Mouse (Mus musculus): ENCODE measurements around the gene Emx2. TPM values are rescaled to one million over a fixed set of nuclear protein-coding genes. Genes with fewer than 3 reads are reported as not detected.

Gene Emx2
- total RNA-seq, 2 experiments from 2014 or later, result 14.5 to 15.6 TPM

DNA sequence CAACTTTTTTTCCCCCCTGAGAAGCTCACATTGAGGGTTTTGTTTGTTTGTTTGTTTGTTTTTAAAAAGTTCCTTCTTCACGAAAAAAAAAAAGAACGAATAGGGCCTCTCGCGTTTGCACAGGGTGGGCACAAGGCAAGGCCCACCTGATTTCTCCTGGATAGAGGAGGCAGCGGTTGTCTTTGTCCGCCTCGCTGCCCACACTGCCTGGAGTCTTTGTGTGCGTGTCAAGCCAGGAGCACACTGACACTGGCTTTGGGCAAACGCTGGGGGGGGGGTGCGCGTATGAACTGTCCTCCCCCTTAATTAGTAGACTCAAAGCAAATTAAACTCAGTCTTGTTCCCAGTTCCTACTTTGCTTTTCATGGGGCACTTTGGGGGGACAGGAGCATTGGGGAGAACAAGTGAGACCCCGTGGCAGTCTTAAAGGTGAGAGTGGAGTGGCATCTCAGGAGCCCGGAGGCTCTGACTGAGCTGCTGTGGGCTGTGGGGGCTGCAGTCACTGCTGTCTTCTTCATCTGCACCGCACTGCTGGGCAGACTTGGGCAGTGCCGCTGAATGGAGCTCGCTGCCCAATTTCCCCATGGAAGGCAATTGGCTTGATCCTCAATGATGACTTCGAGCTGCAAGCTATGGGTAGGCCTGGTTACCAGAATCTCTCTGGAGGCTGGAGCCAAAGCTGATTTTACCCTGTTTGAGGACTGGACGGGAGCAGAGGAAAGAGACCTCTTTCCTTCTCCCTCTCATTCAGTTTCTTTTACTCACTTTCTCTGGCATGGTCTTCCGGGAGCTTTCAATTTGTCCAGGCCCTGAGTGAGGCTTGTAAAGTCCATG, 4.5 kb downstream of the Emx2 start:
- H3K4me3 ChIP-seq, result no peak overlapping the region; the same call in 1 of the 2 replicates
- no peak for DNase-seq (ENCODE audit: extremely low spot score in 1 of 2, low spot score in 2 of 2)
- TF ChIP-seq CTCF (IDR thresholded peaks at IDR 0.05), result no peak
- intact Hi-C loops (cut with DNase I), result loop anchor here (10.0 kb wide), 2 partner anchors 268 to 298 kb away; no protein-coding TSS in a partner anchor
- H3K27ac ChIP-seq, result no peak overlapping the region

DNA sequence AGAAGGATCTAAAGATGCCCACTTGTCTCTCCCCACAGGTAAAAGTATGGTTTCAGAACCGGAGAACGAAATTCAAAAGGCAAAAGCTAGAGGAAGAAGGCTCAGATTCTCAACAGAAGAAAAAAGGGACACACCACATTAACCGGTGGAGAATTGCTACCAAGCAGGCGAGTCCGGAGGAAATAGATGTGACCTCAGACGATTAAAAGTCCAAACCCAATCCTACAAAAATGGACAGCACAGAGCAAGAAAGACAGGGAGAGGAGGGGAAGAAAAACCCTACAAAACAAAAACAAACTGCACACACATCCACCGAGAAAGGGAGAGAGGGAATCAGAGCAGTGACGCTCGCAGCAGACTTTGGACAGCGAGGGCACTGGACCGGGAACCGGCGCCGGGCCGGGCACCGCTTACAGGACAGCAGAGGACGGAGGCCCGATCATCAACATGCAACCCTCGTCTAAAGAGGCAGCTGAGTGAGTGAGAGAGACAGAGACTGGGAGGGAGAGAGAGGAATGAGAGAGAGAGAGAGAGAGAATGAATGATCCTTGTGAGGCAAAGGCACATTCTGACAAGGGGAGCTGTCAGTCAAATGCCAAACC, 5.8 kb downstream of the Emx2 start:
- DNase-seq (ENCODE audit: extremely low spot score in 1 of 2, low spot score in 2 of 2), result no peak
- TF ChIP-seq CTCF (IDR thresholded peaks at IDR 0.05), result no peak
- H3K4me3 ChIP-seq, result no peak overlapping the region
- intact Hi-C loops (cut with DNase I), result loop anchor here (10.0 kb wide), 2 partner anchors 269 to 299 kb away; no protein-coding TSS in a partner anchor
- H3K27ac ChIP-seq, result no peak overlapping the region

DNA sequence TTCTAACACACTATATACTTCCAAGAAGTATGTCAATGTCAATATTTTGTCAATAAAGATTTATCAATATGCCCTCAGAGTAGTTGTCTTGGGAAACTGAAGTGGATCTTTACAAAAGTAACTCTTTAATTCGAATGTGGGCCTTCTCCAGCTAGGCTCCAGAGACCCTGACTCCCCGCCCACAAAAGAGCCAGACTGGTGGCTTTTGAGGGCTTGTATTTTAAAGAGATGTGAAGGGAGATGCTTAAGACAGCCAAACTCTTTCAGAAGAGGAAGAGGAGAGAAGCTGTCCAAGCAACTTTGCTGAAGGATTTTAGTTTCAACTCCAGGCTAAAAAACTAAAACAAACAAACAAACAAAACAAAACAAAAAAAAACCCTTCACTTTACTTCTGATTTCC, 7.1 kb downstream of the Emx2 start:
- no peak overlapping the region for H3K27ac ChIP-seq
- intact Hi-C loops (cut with DNase I), result loop anchor here (10.0 kb wide), 2 partner anchors 270 to 300 kb away; no protein-coding TSS in a partner anchor
- no peak for DNase-seq (ENCODE audit: extremely low spot score in 1 of 2, low spot score in 2 of 2)
- H3K4me3 ChIP-seq, result no peak overlapping the region
- no peak for TF ChIP-seq CTCF (IDR thresholded peaks at IDR 0.05)

DNA sequence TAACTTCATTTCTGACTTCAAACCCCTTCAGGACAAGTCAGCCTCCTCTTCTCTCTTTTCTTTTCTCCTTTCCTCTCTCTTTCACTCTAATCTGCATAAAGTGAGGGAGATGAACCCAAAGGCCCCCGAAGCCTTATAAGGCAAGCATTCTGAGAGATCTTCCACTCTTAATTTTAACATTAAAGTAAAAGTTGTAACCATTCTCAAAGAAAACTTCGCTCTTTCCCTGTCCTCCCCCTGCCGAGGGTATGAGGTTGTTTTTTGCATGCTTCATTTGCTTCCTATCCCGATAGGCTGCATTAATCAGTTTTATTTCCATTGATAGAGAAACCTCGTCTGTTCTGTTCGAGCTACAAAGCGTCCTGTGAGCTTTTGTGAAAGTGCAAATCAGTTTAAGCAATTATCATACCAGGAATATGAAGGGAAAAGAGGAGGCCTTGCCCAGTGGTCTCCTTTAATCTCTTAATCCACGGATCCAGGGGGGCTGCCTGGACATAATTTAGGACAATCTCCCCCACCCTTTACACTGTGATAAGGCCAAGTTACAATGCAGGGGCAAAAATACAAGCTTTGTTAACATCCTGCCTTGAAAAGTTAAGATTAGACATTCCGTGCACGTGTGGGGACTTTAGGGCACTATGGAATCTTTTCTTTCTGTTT, 7.7 kb downstream of the Emx2 start:
- H3K4me3 ChIP-seq, result no peak overlapping the region
- TF ChIP-seq CTCF (IDR thresholded peaks at IDR 0.05), result no peak

DNA sequence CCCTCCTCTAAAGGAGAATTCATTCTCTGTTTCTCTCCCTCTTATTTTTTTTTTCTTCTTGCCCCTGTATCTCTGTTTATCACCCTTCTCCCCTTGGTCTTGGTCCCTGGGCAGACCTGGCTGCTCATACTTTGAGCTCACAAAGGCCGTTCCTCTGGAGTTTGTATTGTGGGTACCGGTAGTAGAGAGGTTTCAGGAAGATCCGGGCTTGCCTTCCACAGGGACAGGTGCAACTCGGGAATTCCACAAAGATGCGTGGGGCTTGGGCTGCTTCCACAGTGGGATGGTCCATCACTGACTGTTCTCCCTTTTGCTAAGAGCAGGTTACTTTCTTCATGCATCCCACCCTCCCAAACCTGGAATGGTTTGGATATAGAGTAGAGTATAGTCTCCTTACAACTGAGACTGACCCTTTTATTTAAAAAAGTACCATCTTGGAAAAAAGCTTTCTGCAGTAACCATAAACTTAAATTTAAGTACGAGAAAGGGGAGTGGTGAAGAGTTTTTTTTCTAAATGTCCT, 8.3 kb downstream of the Emx2 start:
- no peak overlapping the region for H3K27ac ChIP-seq
- TF ChIP-seq CTCF (IDR thresholded peaks at IDR 0.05), result no peak
- no peak for DNase-seq (ENCODE audit: extremely low spot score in 1 of 2, low spot score in 2 of 2)
- no peak overlapping the region for H3K4me3 ChIP-seq
- intact Hi-C loops (cut with DNase I), result loop anchor here (10.0 kb wide), 2 partner anchors 272 to 302 kb away; no protein-coding TSS in a partner anchor

More for the DNA sequence above, 7.7 kb downstream of the Emx2 start:
- no peak for DNase-seq (ENCODE audit: extremely low spot score in 1 of 2, low spot score in 2 of 2)
- intact Hi-C loops (cut with DNase I), result loop anchor here (10.0 kb wide), 2 partner anchors 271 to 301 kb away; no protein-coding TSS in a partner anchor
- no peak overlapping the region for H3K27ac ChIP-seq

DNA sequence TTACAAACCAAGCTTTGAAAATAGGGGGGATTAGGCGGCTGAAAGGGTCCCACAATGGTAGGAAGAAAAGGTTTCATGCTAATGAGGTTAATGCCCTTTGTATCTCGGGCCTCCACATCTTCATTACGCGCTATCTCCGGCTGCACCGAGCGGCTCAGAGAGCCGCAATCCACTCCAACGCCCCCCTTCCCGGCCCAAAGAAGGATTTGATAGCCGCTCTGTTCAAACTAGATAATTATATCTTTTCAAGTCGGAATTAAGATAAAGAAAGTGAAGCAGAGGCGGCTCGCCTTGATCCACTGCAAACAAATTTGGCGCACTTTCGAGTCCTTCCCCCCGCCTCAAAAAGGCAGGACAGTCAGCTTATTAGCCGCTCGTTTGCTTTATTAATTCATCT, 8.8 kb downstream of the Emx2 start:
- H3K27ac ChIP-seq, result no peak overlapping the region
- DNase-seq (ENCODE audit: extremely low spot score in 1 of 2, low spot score in 2 of 2), result no peak
- intact Hi-C loops (cut with DNase I), result loop anchor here (10.0 kb wide), 2 partner anchors 272 to 302 kb away; no protein-coding TSS in a partner anchor
- no peak for TF ChIP-seq CTCF (IDR thresholded peaks at IDR 0.05)
- no peak overlapping the region for H3K4me3 ChIP-seq

DNA sequence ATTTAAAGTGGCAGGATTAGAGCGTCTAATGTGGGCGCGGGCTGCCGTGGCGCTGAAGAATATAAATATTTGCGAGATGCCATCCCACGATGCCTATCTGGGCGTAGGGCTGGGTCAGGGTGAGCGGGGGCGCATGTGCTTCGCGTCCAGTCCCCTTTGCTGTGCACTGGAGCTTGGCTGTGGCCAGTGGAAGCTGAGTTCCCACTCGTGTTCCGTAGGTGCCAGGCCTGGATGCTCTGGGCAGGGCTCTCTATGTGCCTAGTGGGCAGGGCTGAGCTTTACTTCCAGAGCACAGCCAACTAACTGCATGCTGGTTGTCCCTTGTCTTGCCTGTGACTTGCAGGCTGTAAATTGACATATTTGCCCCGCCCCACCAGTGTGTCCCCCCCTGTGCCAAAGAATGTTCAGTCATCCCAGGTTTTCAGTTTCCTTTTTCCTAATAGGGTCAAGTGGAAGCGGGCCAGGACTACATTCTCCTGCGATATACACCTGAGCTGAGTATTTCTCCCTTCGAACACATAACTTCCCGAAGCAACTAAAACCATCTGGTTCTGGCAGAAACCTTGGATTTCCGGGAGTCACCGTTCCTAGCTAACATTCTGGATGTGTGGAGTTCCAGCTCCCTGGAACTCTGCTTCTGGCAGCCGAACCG, 9.4 kb downstream of the Emx2 start:
- TF ChIP-seq CTCF (IDR thresholded peaks at IDR 0.05), result no peak
- H3K27ac ChIP-seq, result no peak overlapping the region
- DNase-seq (ENCODE audit: extremely low spot score in 1 of 2, low spot score in 2 of 2), result no peak
- intact Hi-C loops (cut with DNase I), result loop anchor here (10.0 kb wide), 2 partner anchors 273 to 303 kb away; no protein-coding TSS in a partner anchor
- no peak overlapping the region for H3K4me3 ChIP-seq

DNA sequence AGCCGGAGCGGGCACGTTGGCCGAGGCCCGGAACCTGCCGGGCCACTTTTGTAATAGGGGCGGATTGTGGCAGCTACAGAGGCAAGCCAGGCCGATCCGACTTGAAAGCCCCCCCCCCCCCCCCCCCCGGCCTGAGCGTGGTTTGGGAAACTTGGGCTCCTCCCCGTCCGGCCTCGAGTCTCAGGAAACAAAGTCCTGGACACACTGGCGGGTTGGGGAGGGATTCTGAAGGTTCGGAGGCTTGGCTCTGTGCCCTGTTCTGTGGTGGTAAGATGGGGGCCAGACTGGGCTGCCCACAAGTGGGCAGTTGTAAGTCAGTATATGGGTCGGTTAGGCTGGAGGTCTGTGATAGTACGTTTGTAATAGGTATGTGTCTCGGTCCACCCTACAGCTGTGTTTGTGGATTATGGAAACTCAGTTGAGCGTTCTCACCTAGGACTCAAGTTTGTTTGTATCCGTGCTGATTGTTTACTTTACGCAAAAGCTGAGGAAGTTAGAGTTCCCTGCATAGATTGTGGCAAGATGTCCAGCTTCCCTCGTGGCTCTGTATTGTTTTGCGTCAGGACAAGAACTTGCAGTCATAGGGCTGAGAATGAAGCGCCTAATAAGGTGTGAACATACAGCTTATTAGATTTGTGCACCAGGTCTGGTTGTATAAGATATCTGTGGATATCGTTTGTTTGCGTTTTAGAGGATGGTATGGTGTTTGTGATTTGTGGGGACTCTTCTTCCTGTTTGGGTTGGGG, 10.1 kb downstream of the Emx2 start:
- H3K27ac ChIP-seq, result no peak overlapping the region
- no peak for TF ChIP-seq CTCF (IDR thresholded peaks at IDR 0.05)
- intact Hi-C loops (cut with DNase I), result loop anchor here (10.0 kb wide), 2 partner anchors 273 to 303 kb away; no protein-coding TSS in a partner anchor
- no peak for DNase-seq (ENCODE audit: extremely low spot score in 1 of 2, low spot score in 2 of 2)
- no peak overlapping the region for H3K4me3 ChIP-seq

DNA sequence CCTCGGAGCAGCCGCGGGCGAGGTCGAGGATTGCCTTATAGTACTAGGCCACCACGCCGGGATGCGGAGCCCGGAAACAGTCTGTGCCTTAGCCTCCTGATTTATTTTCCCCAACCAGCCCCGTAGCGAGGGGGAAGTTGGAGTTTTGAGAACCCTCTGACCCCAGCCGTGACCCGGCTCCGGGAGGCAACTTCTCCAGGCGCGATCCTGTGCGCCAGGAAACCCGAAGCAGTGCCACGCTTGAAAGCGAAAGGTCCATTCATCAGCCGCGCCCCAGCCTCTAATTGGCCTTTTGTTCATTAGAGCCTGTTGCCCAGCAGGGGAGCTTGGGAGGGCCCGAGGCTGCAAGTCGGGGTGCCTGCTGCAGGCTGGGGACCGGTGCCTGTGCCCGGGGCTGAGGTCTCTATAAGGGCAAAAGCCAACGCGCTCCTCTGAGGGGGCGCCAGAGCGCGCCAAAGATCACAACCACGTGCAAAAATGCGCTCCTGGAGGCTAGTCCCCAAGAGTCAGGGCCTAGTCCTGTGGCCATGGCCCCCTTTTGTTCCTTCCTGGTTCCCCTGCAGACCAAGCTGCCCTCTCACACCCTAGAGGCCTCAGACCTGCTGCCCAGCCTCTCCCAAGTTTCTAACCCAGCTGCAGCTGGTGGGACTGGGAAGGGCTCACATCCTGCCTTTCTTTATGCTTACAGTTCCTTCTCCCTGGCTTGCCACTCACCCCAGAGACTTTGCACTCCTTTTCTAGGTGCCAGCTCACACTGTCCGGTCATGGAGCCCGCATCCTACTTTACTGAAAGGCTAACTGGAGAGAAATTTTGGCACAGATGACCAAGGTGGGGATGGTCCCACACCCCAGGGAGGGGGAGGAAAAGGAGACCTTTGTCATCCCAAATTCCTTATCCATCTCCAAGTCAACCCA, 11.1 kb downstream of the Emx2 start:
- DNase-seq (ENCODE audit: extremely low spot score in 1 of 2, low spot score in 2 of 2), result peak in 1 of 2 experiments; percentile 15
- Histone ChIP-seq H3K4me3 (no peak overlapping the region), H3K27ac (no peak overlapping the region)
- intact Hi-C loops (cut with DNase I), result loop anchor here (10.0 kb wide), 2 partner anchors 274 to 304 kb away; no protein-coding TSS in a partner anchor
- no peak; the same call in 1 of the 2 replicates for TF ChIP-seq CTCF (IDR thresholded peaks at IDR 0.05)

All from left cerebral cortex, adult 2 months (tissue).